Mouse (Mus musculus) right cerebral cortex, postnatal 36 days (tissue): Measurements from ENCODE around the gene Olfr168.
"Not testable (repeated sequence)": the region's sequence is repeated elsewhere in the genome, so short reads cannot be mapped to it uniquely, and the experiment has no call there.

Experiments used
- DNase-seq, 2 experiments: peaks; one replicate each; pipeline ENCODE4 v3.0.0; 2022; ENCODE audit warnings: low spot score in 2 of 2, mixed read lengths in 1 of 2

The Olfr168 gene

DNA sequence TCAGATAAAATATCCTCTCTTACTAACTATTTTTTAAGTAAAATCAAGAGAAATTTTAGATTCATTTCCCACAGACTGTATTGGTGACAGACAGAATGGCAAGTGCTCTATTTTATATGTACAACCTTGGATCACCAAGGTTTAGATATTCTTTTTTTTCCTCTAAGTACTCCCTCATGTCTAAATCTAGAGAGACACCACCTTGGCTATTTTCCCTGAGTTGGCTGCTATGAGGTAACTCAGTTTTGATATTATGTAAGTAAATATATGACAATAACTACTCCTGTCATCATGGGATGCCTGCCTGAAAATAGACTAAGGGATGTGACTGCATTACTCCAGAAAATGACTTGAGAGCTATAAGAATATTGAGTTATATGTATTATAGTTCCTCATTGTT is at the start of gene Olfr168:
Gene Olfr168, minus strand, starts transcription at position 101 of the 400 bp plus-strand sequence.
- DNase-seq, result no peak

DNA sequence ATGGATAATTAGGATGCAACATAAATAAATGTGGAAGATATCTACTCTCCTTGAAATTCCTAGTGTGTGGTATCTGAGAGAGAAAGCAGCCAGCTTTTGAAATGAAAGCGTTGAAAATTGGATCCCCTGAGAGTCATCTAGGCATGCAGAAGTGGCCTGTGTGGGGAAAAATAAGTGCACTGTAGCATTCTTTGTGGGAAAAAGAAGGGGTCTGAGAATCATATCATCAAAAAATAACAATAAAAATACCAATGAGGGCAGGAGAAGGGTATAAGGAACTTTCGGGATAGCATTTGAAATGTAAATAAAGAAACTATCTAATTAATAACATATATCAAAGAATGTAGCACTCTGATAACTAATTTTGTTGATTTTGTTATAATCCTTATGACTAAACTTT is 36.4 kb upstream of the Olfr168 start, which contains the start of gene Olfr169:
Gene Olfr169, minus strand, starts transcription at position 101 of the 400 bp plus-strand sequence.
- not testable (repeated sequence) for DNase-seq

DNA sequence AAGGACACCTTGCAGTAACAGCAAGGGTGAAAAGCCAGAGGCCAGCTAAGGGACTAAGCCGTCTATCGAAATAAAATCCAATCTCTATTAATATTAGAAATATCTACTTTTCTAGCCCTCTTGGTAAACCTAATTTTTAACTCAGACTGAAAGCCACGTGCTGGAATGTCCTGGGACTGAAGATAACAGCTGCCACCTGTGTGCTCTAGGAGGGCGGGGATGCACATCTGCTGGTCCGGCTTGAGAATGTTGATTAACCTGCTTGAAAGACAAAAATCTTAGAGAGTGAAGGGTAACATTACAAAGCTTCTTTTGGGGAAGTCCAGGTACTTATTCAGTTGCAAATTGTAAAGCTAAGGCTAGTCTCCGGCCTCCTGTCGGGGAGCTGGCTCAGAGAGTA is 18.1 kb upstream of the Olfr168 start:
- DNase-seq, result not testable (repeated sequence)

DNA sequence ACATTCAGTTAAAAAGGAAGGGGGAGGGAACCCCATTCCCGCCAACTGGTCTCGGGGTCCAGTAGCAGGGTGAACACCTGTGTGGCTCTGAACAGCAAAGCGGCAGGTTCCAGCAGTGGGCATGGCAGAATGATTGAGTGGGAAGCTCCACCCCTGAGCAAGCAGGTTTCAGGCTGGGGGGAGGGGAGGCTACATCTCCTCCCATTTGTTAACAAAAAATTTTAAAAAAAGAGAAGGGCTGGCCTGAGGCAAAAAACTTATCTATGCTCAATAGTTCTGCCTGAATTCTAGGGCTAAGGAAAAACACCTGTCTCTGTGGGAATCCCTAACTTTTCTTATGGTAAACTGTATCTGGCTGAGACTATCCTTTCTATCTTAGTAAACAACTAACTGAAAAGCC is 16.9 kb upstream of the Olfr168 start:
- not testable (repeated sequence) for DNase-seq

DNA sequence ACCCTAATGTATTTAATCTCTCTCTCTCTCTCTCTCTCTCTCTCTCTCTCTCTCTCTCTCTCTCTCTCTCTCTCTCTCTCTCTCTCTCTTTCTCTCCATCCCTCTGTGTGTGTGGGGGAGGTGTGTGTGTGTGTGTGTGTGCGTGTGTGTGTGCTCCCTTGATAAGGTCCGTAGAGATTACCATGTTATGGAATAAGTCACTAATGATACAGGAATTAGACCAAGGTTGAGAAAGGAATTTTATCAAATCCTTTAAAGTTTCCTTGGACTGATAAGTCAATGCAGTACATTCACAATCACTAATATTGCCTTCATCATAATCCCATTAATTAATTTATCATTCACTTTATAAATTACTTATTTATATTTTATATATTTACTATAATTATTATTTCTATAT is 13.2 kb downstream of the Olfr168 start, which contains the start of gene Olfr167:
Gene Olfr167, minus strand, starts transcription at position 101 of the 400 bp plus-strand sequence.
- DNase-seq, result no peak

DNA sequence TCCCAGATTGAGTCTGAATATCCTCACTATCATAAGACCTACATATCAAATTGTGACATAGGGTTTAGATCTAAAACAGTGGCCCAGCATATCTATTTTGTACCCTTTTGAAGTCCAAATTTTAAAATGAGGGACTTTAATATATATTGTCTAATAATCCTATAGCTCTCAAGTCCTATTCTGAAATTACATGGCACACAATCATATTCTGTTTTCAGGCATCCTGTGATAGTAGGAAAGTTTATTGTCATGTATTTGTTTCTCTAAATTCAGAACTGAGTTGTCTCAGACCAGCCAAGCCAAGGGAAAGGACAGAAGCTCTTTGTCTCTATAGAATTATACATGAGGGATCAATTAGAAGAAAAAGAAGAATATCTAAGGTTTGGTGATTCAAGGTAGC is 52.0 kb downstream of the Olfr168 start, which contains the start of gene Olfr166:
Gene Olfr166, plus strand, starts transcription at position 301 of the 400 bp plus-strand sequence.
- DNase-seq, result no peak
